Mouse (Mus musculus) thymus, postnatal 0 days (tissue): ENCODE results near the gene Tdo2. TPM values are rescaled to one million over a fixed set of nuclear protein-coding genes. Genes with fewer than 3 reads are reported as not detected.
A peak's percentile ranks its signal among the peaks of the same experiment; 100 is the strongest.

Experiments used
- DNase-seq: peaks from one replicate; pipeline ENCODE4 v3.0.0-alpha.2; 2015; ENCODE audit warnings: low spot score
- polyA plus RNA-seq: library from polyadenylated mRNA; unstranded; fragments of >200 nt; fragmentation: Nextera tagmentation; extraction: Ambion mirVana; gene quantifications from 2 replicates; pipeline ENCODE4 v1.2.1, GENCODE M21; 2015

The Tdo2 gene
- polyA plus RNA-seq, 1 experiment from 2014 or later = 1.4 TPM

- no peak for DNase-seq
These were observed 32.9 kb downstream of the Tdo2 start for GRCm38 (mm10) chr3:81943097-81943496.

DNA sequence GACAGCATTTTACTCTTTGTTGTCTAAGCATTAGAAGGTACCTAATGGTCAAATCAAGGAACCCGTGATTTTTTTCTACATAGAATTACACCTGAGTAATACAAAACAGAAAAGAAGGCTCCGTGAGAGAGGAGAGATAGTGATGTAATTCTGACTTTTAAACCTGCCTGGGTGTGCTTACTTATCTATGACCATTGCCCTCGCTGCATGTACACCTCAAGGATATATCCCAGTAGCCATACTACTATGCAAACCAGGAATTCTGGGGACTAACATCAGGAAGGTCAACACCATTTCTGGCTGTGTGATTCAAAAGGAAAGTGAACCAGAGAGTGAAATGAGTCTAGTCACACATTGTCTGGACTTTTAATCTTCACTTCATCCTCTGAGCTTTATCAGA lies 33.7 kb downstream of the Tdo2 start:
- no peak for DNase-seq

GRCm38 (mm10) chr3:81938924-81939323 lies 37.1 kb downstream of the Tdo2 start:
- no peak for DNase-seq

- no peak for DNase-seq
These were observed 42.7 kb downstream of the Tdo2 start for GRCm38 (mm10) chr3:81933348-81933747.

DNA sequence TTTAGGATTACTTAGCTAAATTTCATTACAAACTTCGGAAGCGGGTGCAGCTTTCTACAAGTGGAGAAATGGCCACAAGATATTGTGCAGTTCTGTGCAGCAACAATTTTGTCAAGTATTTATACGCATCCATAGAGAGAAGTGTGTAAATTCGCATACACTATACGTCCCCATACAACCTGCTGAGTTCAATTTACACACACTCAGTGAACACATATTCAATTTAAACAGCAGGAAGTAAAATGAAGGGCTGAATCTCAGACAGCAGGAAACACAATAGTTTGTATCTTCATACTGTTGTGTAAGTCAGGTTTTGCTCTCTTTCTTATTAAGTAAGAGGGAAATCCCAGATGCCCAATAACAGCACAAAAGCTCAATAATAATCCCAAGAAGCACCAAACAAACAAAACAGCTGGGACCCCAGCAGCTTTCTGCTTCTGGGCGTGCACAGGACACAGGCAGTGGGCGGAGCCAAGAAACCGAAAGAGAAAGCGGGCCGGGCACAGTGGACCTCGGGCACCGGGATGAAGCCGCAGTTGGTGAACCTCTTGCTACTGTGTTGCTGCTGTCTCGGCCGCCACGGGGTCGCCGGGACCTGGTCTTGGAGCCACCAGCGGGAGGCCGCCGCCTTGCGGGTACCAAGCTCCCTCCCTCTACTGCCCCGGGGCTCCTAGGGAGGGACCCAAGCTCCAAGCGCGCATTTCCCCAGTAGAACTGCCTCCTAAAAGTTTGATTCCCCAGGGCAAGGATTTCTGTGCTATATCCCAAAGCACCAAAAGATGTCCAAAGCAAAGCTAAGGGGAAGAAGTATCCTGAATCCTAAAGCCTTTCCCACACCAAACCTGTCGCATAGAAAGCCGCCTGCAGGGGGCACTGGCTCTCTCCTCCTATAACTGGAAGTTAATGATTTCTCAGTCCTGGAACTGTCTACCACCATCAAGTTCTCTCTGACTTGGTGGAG lies 43.6 kb downstream of the Tdo2 start, which contains the start of gene Ctso:
Ctso (plus strand) TSS at position 461 of the 961 bp plus-strand sequence.
- peak; percentile 82 for DNase-seq

- DNase-seq = no peak
These were observed 44.3 kb downstream of the Tdo2 start for GRCm38 (mm10) chr3:81931695-81932094.

- DNase-seq = no peak
These were observed 46.9 kb downstream of the Tdo2 start for GRCm38 (mm10) chr3:81929073-81929472.

- no peak for DNase-seq
These were observed 49.2 kb downstream of the Tdo2 start for GRCm38 (mm10) chr3:81926764-81927325.

DNA sequence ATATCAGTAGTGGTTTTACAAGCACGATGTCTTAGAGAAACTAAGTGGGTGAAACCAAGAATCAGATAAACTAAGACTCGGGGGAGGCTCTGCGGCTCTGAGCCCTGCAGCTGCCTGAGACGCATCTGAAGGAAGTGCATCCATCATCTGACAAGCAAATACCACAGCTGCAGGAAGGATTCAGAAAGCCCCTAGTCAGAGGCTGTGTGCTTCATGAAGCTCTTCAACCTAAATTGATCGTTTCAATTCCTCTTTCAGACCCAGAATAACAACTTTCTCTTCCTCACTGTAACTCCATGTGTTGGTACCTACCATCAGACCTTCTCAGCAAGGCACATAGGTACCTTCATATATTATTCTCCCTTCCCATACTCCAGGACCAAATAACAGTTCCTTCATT lies 50.1 kb downstream of the Tdo2 start:
- DNase-seq = peak; percentile 73

- DNase-seq = peak; percentile 71
These were observed 51.1 kb downstream of the Tdo2 start for GRCm38 (mm10) chr3:81924931-81925330.

- no peak for DNase-seq
These were observed 53.1 kb downstream of the Tdo2 start for GRCm38 (mm10) chr3:81922910-81923309.

- DNase-seq = no peak
These were observed 56.3 kb downstream of the Tdo2 start for GRCm38 (mm10) chr3:81919681-81920080.

DNA sequence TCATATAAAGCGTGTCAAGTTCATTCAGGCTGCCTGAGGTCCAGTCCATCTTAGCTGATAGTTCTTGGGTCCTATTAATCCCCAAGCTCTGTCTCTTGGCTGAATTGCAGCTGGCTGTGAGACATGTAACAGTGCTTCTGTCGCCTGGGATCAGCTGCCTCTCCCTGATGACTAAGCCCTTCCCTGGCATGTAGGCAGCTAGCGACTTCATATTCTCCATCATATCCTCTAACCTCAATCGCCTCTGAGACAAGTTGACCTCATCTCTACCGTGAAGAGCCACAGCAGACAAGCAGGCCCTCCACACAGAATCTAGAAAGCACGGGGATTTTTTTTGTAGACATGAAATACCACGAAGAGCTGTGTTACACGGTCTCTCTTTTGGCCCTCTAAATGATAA lies 57.8 kb downstream of the Tdo2 start:
- no peak for DNase-seq

DNA sequence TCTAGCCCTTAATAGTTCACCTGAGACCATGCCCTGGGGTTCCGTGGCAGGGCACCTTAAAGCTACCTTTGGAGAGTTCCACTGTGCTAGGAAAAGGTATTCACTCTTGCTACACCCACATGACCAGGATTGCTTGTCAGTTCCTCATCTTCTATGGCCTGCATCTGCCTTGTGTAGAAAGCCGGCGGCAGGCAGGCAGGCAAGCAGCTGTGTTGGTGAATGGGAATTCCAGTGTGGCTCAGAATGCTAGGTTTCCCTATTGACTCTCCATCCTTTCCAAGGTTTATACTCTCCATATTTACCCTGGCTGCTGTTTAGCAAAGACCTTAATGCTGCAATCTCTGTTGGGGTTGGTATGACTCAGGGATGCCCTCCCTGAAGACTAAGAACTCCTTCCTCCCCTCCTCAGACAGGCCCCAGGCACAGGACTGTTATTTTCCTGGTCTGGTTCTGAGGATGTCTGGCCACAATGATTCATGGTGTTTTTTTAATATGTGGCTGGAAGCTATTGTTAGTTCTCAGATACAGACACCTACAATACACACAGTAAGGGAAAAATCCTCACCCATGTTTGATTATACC lies 58.6 kb downstream of the Tdo2 start:
- no peak for DNase-seq

DNA sequence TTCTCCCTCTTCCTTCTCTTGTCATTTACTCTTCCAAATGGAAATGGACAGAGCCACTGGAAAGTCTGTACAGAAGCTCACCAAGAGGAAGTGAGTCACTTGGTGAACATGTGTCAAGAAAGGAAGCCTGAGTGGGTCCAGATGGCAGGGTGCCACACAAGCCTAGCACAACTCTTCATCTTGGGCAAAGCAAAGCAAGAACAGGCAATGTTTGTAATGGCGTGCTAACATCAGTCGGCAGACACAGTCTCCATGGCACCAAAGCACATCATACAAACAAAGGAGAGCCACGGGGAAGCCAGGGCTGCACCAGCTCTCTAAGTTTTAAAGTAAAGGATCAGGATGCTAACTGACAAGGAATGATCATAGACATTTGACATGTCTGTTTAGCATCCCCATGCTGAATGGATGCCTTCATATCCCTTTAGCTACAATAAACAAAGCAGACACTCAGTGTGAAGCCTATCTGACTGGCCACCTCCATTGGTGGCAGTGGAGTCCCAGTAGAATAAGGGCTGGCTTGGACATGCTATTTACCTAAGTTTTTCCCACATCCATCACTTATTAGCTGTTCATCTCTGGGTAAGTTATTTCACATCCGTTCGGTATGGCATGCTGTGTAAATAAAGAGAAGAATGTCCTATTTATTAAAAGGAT lies 59.8 kb downstream of the Tdo2 start:
- no peak for DNase-seq

- no peak for DNase-seq
These were observed 65.5 kb downstream of the Tdo2 start for GRCm38 (mm10) chr3:81910286-81911036.

Other genes starting within 250 kb of the Tdo2 start
- 25.5 and 32.7 TPM in 2 replicates for gene Ctso, start 43.6 kb downstream of the Tdo2 start, polyA plus RNA-seq
- gene Asic5, start 6.1 kb upstream of the Tdo2 start, polyA plus RNA-seq = 0.13 TPM in 2 replicates
- 3.2 and 3.6 TPM in 2 replicates for gene Gucy1b1, start 98.5 kb upstream of the Tdo2 start, polyA plus RNA-seq
- gene Gucy1a1, start 169.6 kb upstream of the Tdo2 start, polyA plus RNA-seq = 2.8 and 2.9 TPM in 2 replicates